Mouse (Mus musculus): ENCODE measurements around the gene Mrpl43.

DNA sequence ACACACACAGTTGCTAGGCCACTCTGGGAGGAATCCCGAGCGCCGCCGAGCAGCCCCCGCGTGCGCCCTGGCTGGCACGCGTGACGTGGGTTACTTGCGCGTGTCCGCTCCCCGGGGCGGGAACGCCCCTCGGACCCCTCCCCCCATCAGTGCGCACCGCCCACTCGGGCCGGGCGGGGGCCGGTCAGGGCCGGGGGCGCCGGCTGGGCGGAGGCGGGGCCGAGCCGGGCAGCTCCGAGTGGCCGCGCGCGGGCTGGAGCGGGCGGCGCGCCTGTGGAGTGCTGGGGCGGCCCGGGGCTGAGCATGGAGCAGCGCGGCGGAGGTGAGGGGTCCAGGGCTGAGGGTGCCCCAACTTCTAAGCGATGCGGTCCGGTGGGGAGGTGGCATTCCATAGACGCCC is 11.7 kb upstream of the Mrpl43 start:
- TF ChIP-seq CTCF (conservative IDR thresholded peaks at IDR 0.05; ENCODE audit: insufficient read depth, insufficient read length, low read depth, low read length) (no peak), POLR2A (IDR thresholded peaks at IDR 0.05; ENCODE audit: low read depth, low read length) (no peak)
